Mouse (Mus musculus): ENCODE measurements around the gene Tut1.

DNA sequence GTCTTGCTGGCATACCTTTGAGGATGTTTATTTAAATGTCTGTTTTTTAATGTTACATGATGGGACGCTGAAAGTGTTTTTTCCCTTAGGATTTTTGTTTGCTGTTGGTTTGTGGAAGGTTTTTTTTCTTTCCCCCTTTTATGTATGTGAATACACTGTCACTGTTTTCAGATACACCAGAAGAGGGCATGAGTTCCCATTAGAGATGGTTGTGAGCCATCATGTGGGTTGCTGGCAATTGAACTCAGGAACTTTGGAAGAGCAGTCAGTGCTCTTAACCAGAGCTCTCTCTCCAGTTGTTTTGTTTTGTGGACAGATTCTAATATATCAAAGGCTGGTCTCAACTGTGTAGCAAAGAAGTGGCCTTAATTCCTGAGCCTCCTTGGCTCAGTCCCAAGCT is 21.0 kb downstream of the Tut1 start:
- no peak for TF ChIP-seq CTCF (IDR thresholded peaks at IDR 0.05; ENCODE audit: borderline replicate concordance, insufficient read depth, low read depth, low read length)
- TF ChIP-seq POLR2A (IDR thresholded peaks at IDR 0.05; ENCODE audit: borderline replicate concordance, insufficient read depth, low read length) = no peak
